Mouse (Mus musculus) megakaryocyte-erythroid progenitor cell, adult 5-6 weeks (primary cell): ENCODE measurements around the gene Scamp3. TPM values are rescaled to one million over a fixed set of nuclear protein-coding genes. Genes with fewer than 3 reads are reported as not detected.
A peak's percentile ranks its signal among the peaks of the same experiment; 100 is the strongest.
"Not testable (repeated sequence)": the region's sequence is repeated elsewhere in the genome, so short reads cannot be mapped to it uniquely, and the experiment has no call there.

ENCODE experiments used
- ATAC-seq: replicated peaks from 2 replicates; pipeline ENCODE4 v1.8.0; 2016; ENCODE audit warnings: mild to moderate bottlenecking, inconsistent platforms; ENCODE audit not compliant: severe bottlenecking, poor library complexity, low FRiP score, low TSS enrichment
- total RNA-seq, 2 experiments: library from RNA; stranded (forward) in 1 of 2; stranded (reverse) in 1 of 2; fragments of 200-1000, 215-1000 nt in 1 of 2; fragments of >200 nt in 1 of 2; fragmentation: Nextera tagmentation in 1 of 2; gene quantifications; 2 replicates each; pipeline ENCODE4 v1.2.3; 2014 to 2017

Gene Scamp3
- total RNA-seq, 2 experiments from 2014 or later = 32.8 to 129 TPM

DNA sequence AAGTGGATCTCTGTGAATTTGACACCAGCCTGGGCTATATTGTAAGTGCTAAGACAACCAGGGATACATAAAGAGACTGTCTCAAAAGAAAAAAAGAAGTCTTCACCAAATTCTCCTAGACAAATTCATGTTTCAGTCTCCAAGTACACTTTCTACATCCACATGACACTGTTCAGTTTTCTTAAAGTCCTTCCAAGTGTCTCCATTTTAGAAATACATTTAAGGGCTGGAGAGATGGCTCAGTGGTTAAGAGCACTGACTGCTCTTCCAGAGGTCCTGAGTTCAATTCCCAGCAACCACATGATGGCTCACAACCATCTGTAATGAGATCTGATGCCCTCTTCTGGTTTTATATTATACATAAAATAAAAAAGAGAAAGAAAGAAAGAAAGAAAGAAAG lies 16.1 kb upstream of the Scamp3 start:
- ATAC-seq = not testable (repeated sequence)

DNA sequence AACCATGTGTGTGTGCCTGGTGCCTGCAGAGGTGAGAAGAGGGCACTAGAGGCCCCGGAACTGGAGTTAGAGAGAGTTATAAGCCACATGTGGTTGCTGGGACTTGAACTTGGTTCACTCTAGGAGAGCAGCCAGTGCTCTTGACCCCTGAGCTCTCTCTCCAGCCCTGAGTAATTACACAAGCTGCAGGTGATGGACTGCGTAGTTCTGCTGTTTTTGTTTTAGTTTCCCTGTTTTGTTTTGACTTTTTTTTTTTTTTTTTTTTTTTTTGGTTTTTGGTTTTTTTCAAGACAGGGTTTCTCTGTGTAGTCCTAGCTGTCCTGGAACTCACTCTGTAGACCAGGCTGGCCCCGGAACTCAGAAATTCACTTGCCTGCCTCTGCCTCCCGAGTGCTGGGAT lies 15.5 kb upstream of the Scamp3 start:
- ATAC-seq = no peak

DNA sequence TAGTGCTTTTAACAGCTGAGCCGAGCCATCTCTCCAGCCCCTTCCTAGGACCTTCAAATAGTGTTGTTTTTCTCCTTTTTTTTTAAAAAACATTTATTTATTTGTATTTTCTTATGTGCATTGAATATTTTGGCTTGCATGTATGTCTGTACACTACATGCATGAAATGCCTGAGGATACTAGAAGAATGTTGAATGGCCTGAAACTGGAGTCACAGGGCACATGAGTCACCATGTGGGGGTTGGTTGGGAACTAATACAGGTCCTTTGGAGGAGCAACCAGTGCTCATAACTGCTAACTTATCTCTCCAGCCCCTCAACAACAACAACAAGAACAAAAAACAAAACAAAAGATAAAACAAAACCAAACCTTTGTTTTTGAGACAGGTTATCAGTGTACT lies 14.2 kb upstream of the Scamp3 start:
- ATAC-seq = no peak

DNA sequence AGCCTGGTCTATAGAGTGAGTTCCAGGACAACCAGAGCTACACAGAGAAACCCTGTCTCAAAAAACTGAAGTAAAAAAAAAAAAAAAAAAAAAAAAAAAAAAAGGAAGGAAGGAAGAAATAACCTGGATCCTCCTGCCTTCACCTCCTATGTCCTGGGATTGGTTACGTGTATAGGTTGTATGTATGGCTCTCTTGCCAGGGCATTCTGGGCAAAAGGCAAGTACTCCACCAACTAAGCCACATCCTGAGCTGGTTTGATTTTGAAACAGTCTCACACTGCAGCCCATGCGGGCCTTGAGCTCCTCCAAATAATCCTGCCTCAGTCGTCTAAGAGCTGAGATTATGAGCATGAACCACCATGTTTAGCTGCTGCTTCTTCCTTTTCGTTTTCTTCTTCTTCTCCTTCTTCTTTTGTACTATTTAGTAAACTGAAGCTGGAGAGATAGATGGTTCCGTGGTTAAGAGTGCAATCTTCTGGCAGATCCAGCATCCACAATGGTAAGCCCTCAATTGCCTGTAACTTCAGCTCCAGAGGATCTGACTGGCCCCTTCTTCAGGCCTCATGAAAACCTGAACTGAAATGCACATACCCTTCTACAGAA lies 13.5 kb upstream of the Scamp3 start:
- no peak for ATAC-seq

DNA sequence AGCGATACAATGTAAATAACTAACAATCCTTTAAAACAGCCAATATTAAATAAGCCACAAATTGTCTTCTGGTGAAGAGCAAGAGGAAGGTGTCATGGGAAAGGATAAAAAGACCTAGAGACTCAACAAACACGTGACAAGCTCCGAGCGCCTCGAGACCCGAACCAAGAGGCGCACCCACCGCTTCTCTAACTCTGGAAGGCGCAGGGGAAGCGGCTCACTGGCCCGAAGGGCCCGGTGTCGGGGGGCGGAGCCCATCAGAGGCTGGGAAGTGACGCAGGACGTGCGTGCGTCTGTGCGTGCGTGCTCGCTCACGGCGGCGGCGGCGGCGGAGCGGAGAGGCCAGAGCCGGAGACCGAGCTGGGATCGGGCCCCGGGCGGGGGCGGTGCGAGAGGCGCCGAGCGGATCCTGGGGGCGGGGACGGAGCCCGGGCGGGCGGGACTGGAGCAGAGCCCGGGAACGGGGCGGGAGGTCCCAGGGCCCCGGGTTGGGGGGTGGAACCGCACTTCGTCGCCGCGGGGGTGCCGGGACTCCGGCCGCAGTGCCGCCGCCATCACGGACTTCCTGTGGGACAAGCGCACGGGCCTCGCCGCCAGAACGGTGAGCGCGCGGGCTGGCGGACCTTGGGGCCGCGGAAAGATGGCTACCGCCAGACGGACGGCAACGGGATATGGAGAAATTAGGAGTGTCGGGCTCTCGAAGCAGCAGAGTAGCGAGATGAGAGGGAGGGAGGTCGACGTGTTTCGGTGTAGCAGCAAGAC lies 12.6 kb upstream of the Scamp3 start, which contains the start of gene Clk2:
Clk2 (plus strand) TSS at position 290 of the 762 bp plus-strand sequence.
- peak; percentile 96 for ATAC-seq

DNA sequence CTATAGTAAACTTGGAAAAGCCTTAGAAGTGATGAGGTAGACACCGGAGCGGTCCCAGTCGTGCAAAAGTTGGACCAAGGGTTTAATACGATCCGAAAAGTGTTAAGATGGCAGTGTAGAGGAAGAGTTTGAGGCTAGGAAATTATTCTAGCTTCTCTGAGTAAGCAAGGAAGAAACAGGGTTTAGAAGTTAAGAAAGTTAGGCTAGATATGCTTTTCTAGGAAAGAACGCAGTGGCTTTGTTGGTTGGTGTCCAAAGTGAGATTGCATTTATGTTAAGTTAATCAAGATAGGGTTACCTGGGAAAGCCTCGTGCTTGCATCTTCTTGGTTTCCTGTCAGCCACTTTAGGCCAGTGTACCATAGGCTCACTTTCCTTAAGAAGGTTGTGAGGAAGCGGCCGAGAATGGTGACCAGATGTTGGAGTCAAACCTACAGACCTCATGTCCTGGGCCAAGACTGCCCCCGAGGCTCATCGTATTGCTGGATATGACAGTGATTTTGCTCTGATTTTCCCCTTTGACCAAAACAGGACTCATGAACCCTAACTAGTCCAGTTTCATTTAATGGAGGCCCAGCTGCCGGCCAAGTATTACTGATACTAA lies 11.9 kb upstream of the Scamp3 start:
- ATAC-seq = no peak

DNA sequence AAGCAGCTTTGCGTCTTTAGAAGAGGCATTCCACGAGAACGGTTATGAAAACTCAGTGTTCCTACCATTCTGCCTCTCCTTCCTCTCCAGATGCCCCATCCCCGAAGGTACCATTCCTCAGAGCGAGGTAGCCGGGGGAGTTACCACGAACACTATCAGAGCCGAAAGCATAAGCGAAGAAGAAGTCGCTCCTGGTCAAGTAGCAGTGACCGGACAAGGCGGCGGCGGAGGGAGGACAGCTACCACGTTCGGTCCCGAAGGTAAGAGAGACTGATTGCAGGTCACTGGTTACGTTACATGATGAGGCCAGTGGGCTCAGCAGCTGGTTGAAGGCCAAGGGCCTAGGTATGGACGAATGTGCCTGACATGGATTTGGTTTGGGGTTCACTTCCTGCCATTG lies 10.3 kb upstream of the Scamp3 start:
- no peak for ATAC-seq

DNA sequence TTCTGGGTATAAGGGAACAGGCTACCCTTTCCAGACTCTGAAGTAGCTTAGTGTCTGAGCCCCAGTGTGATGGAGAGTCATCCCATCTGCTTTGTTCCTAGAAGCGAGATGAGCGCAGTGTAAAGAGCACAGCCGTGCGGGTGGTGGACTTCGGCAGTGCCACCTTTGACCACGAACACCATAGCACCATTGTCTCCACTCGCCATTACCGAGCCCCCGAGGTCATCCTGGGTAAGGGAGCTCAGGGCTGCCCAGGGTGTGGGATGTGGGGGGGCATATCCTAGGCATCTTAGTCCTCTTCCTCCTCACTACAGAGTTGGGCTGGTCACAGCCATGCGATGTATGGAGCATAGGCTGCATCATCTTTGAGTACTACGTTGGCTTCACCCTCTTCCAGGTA lies 2.4 kb upstream of the Scamp3 start:
- no peak for ATAC-seq

DNA sequence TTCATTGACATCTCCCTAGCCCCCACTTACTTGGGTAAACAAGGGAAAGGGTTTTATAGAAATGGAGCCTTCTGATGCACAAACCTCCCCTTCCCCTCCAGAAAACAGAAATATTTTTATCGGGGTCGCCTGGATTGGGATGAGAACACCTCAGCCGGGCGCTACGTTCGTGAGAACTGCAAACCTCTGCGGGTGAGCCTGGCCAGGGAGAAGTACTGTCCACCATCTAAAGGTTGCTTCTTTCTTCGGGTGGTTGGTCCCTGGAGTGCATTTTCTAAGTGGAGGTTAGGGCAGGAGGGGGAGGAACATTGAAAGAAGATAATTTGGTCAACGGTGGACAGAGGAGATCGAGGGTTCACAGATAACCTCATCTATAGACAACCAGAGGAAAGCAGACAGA lies 1.7 kb upstream of the Scamp3 start:
- ATAC-seq = no peak

DNA sequence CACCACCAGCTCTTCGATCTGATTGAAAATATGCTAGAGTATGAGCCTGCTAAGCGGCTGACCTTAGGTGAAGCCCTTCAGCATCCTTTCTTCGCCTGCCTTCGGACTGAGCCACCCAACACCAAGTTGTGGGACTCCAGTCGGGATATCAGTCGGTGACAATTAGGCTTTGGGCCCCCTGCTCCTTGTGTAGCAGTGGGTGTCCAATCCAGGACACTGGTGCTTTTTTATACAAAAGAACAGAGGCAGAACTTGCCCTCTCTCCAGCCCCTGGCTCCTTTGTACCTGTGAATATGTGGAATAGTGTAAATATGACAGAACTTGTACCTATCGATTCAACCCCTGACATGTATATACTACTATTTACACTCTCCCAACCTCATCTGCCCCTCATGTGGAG lies 852 bp upstream of the Scamp3 start:
- ATAC-seq = no peak

DNA sequence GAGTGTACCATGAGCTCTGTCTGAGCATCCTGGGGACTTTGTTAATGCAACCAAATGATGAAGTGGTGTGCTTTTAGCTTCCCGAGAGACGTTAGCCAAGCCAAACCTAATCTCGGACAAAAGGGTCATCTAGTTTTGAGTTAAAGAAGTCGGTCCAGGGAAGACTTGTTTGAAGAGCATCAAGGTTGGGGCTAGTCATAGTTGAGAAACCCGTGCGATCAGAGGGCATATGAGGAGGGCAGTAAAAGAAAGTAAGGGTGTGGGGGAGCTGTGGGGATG lies 773 bp downstream of the Scamp3 start:
- no peak for ATAC-seq

DNA sequence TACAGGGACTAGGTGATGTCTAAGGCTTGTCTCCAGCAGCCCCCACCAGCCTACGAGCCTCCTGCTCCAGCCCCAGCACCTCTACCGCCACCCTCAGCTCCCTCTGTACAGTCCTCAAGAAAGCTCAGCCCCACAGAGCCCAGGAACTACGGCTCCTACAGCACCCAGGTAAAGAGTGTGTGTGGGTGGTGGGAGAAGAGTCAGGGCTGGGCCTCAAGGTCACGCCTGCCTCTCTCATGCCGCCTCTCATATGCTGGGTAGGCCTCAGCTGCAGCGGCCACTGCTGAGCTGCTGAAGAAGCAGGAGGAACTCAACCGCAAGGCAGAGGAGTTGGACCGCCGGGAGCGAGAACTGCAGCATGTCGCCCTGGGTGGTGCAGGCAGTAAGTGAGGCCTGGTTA lies 1.8 kb downstream of the Scamp3 start:
- no peak for ATAC-seq

DNA sequence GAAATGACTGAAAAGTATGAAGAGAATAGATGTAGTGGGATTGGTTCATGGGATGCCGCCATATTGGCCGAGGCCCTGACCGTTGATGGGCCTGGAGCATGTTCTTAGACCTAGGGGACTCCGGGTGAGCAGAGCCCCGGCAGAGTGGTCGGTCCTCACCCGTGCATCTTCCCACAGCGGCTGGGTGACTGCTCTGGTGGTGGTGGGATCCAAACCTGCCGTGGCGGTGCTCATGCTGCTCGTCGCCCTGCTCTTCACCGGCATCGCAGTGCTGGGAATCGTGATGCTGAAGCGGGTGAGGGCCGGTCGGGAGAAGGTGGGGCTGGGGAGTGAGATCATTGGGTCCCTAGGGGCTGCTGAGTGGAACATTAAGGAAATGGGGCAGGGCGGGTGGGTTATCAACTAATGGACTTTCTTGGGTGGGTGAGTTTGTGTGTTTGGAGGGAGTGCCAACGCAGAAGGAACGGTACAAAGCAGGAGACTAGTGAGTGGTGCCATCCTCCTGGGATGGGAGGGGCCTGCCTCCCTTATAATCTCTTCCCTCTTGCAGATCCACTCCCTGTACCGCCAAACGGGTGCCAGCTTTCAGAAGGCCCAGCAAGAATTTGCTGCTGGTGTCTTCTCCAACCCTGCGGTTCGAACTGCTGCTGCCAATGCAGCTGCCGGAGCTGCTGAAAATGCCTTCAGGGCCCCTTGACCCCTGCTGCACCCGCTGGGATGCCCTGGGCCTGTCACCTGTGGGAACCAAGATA lies 4.7 kb downstream of the Scamp3 start:
- no peak for ATAC-seq

DNA sequence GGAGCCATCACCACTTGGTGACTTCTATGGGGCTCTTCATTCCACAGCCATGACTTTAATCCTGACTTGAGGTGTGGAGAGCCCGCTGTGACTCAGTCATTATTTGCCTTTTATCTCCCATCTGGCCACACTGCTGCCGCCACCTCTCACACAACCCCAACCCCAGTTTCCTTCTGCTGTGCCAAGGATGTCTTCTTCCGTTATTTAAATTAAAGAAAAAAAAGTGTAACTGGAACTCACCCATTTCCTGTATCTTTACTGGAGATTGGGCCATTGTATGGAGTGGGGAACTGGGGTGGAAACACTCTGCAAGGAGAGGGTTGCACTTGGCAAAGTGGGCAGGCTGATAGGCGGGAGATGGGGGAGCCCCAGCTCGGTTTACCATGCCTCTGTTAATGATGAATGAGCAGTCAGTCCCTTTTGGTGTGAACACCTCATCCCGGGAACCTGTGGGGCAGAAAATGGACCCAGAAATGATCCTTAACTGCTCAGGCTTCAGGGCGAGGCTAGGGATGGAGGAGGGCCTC lies 5.3 kb downstream of the Scamp3 start:
- peak; percentile 23; the same call in 1 of the 2 replicates for ATAC-seq

DNA sequence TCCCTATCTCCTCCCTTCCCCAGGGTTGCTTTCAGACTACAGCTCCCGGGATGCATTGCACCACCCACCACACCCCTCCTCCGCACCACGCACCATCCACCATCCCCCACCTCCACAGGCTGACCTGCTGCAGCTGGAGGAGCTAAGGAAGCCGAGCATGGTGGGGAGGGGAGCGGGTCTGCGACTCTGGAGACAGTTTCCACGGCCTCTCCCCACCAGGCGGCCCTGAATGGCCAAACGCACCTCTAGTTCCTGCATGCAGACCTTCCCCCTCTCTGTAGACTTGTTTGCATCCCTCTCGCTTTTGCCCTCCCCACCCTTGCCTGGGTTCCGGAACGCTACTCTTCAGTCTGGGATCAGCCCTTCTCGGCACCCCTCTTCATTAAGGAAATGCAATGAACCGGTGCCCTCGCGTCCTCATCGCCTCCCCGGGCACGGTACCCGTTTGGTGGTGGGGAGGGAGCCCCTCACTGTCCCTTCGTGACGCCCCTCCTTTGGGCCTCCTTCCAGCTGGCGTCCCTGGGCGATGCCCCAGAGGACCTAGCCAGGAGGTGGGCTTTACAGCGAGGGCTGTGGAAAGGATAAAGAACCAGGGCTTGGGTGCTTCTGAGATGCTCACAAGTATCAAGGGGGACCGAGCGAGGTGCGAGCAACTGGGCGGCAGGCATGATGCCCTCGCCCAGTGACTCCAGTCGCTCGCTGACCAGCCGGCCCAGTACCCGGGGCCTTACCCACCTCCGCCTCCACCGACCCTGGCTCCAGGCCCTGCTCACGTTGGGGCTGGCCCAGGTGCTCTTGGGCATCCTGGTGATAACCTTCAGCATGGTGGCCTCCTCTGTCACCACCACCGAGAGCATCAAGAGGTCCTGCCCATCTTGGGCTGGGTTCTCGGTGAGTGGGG lies 6.0 kb downstream of the Scamp3 start, which contains the start of gene Fam189b:
Fam189b (plus strand) TSS at position 86 of the 901 bp plus-strand sequence.
- ATAC-seq = peak; percentile 86

DNA sequence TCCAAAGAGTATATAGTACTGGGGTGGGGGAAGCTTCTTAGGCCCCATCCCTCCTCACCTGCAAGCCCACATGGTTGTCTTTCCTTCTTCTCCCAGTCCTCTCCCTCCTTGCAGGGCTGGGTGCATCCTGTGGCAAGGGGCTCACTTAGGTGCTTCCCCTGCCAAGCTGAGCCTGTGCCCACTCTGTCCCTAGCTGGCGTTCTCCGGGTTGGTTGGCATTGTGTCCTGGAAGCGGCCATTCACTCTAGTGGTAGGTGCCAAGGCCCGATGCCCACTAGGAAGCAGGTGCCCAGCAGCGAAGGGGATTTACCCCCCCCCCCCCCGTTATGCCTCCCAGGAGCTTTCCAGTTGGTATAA lies 6.7 kb downstream of the Scamp3 start:
- ATAC-seq = no peak

DNA sequence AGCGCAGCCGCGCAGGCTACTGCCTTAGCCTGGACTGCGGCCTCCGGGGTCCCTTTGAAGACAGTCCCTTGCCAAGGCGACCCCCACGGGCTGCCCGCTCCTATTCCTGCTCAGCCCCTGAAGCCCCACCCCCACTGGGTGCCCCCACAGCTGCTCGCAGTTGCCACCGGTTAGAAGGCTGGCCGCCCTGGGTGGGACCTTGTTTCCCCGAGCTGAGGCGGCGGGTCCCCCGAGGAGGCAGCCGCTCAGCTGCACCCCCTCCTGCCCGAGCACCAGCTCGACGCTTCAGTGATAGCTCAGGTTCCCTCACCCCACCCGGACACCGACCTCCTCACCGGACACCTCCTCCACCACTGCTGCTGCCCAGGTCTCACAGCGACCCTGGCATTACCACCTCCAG lies 9.9 kb downstream of the Scamp3 start:
- no peak for ATAC-seq

DNA sequence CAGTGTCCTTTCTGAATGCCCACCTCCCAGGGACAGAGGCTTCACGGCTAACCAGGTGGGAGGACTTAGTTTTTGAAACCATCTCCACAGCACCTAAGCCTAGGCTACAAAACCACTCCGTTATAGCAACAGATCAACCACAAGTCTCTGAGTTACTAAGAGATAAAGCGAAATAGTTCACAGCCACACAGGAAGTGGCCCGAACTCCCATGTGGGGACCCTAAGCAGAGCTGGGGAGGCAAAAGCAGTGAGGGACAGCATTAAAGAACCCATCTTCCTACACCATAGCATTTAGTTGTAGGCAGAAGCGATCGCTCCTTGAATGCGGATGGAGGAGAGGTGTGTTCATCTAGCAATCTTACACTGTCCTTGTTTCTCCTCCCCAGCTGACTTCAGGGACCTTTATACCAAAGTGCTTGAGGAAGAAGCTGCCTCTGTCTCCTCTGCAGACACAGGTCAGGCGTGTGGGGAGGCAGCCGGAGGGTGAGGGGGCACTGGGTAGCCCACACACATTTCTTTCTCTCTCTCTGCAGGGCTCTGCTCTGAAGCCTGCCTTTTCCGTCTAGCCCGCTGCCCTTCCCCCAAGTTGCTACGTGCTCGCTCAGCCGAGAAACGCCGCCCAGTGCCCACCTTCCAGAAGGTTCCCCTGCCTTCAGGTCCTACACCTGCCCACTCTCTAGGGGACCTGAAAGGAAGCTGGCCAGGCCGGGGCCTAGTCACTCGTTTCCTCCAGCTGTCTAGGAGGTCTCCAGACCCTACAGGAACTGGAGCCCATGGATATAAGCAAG lies 10.6 kb downstream of the Scamp3 start:
- no peak for ATAC-seq
